Mouse (Mus musculus): ENCODE data around the gene Olfr522. TPM values are rescaled to one million over a fixed set of nuclear protein-coding genes. Genes with fewer than 3 reads are reported as not detected.

Gene Olfr522
- polyA plus RNA-seq (2012; ENCODE audit: low replicate concordance) = not detected in 2 replicates

GRCm38 (mm10) chr7:140164664-140165063 lies at the start of gene Olfr522:
Gene Olfr522 (minus strand): TSS chr7:140164764.

GRCm38 (mm10) chr7:140205864-140206263 lies 41.3 kb upstream of the Olfr522 start, which contains the start of gene Olfr524:
Gene Olfr524 (minus strand): TSS chr7:140205964.

GRCm38 (mm10) chr7:140172936-140173335 lies 8.4 kb upstream of the Olfr522 start, which contains the start of gene Olfr523:
Gene Olfr523 (plus strand): TSS chr7:140173217.

GRCm38 (mm10) chr7:140154218-140154927 lies 10.2 kb downstream of the Olfr522 start, which contains the start of gene Sprn:
Gene Sprn (minus strand): TSS chr7:140154877.

GRCm38 (mm10) chr7:140137135-140138020 lies 27.2 kb downstream of the Olfr522 start, which contains the start of gene Mtg1:
Gene Mtg1 (plus strand): TSS chr7:140137564.

GRCm38 (mm10) chr7:140116329-140117054 lies 48.1 kb downstream of the Olfr522 start, which contains the start of gene Echs1:
Gene Echs1 (minus strand): TSS chr7:140116476.

GRCm38 (mm10) chr7:140115583-140116328 lies 48.8 kb downstream of the Olfr522 start, which contains the start of gene Paox:
Gene Paox (plus strand): TSS chr7:140115799.

Other genes starting within 250 kb of the Olfr522 start
- 0.39 and 0.77 TPM in 2 replicates for gene Utf1, start 221.0 kb downstream of the Olfr522 start, polyA plus RNA-seq (2012; ENCODE audit: low replicate concordance)
- gene 6430531B16Rik, start 186.0 kb downstream of the Olfr522 start, polyA plus RNA-seq (2012; ENCODE audit: low replicate concordance) = not detected in 2 replicates
- gene Adam8, start 172.2 kb downstream of the Olfr522 start, polyA plus RNA-seq (2012; ENCODE audit: low replicate concordance) = 2.5 and 4.3 TPM in 2 replicates
- 15.0 and 21.8 TPM in 2 replicates for gene Zfp511, start 128.4 kb downstream of the Olfr522 start, polyA plus RNA-seq (2012; ENCODE audit: low replicate concordance)
- gene Tubgcp2, start 128.1 kb downstream of the Olfr522 start, polyA plus RNA-seq (2012; ENCODE audit: low replicate concordance) = 2.9 and 8.4 TPM in 2 replicates
- not detected in 2 replicates for gene Msx3, start 115.7 kb downstream of the Olfr522 start, polyA plus RNA-seq (2012; ENCODE audit: low replicate concordance)
- gene Caly, start 82.2 kb downstream of the Olfr522 start, polyA plus RNA-seq (2012; ENCODE audit: low replicate concordance) = not detected in 2 replicates
- gene Prap1, start 71.4 kb downstream of the Olfr522 start, polyA plus RNA-seq (2012; ENCODE audit: low replicate concordance) = not detected in 2 replicates
- gene Fuom, start 62.3 kb downstream of the Olfr522 start, polyA plus RNA-seq (2012; ENCODE audit: low replicate concordance) = 22.3 and 34.2 TPM in 2 replicates
- gene Paox, start 49.0 kb downstream of the Olfr522 start, polyA plus RNA-seq (2012; ENCODE audit: low replicate concordance) = 2.6 and 4.2 TPM in 2 replicates
- 2.1 and 6.3 TPM in 2 replicates for gene Echs1, start 48.3 kb downstream of the Olfr522 start, polyA plus RNA-seq (2012; ENCODE audit: low replicate concordance)
- gene Mtg1, start 27.2 kb downstream of the Olfr522 start, polyA plus RNA-seq (2012; ENCODE audit: low replicate concordance) = 5.5 and 5.9 TPM in 2 replicates
- gene Sprn, start 9.9 kb downstream of the Olfr522 start, polyA plus RNA-seq (2012; ENCODE audit: low replicate concordance) = not detected in 2 replicates
- gene Olfr523, start 8.5 kb upstream of the Olfr522 start, polyA plus RNA-seq (2012; ENCODE audit: low replicate concordance) = not detected in 2 replicates
- gene Olfr524, start 41.2 kb upstream of the Olfr522 start, polyA plus RNA-seq (2012; ENCODE audit: low replicate concordance) = not detected in 2 replicates
- gene Cd163l1, start 53.5 kb upstream of the Olfr522 start, polyA plus RNA-seq (2012; ENCODE audit: low replicate concordance) = 0.07 TPM in 1 of 2 replicates, not detected in the other
- gene 5830411N06Rik, start 82.5 kb upstream of the Olfr522 start, polyA plus RNA-seq (2012; ENCODE audit: low replicate concordance) = 0.05 and 0.08 TPM in 2 replicates
- not detected in 2 replicates for gene Olfr525, start 156.1 kb upstream of the Olfr522 start, polyA plus RNA-seq (2012; ENCODE audit: low replicate concordance)
- not detected in 2 replicates for gene Olfr527, start 169.3 kb upstream of the Olfr522 start, polyA plus RNA-seq (2012; ENCODE audit: low replicate concordance)
- gene Olfr60, start 196.9 kb upstream of the Olfr522 start, polyA plus RNA-seq (2012; ENCODE audit: low replicate concordance) = 0.06 TPM in 1 of 2 replicates, not detected in the other
- not detected in 2 replicates for gene Olfr530, start 211.6 kb upstream of the Olfr522 start, polyA plus RNA-seq (2012; ENCODE audit: low replicate concordance)
- not detected in 2 replicates for gene Olfr531, start 238.2 kb upstream of the Olfr522 start, polyA plus RNA-seq (2012; ENCODE audit: low replicate concordance)